Mouse (Mus musculus) megakaryocyte, embryonic 14.5 days (primary cell): ENCODE data around the gene Per3.

ENCODE experiments used
- FLI1 ChIP-seq: IDR thresholded peaks from 2 replicates; pipeline ENCODE4 v1.6.1; 2012; ENCODE audit warnings: low read length, inconsistent platforms, mixed read lengths
- GATA1 ChIP-seq: IDR thresholded peaks from 3 replicates; pipeline ENCODE4 v1.6.1; 2012; ENCODE audit warnings: mixed read lengths, low read length, inconsistent platforms, borderline replicate concordance

DNA sequence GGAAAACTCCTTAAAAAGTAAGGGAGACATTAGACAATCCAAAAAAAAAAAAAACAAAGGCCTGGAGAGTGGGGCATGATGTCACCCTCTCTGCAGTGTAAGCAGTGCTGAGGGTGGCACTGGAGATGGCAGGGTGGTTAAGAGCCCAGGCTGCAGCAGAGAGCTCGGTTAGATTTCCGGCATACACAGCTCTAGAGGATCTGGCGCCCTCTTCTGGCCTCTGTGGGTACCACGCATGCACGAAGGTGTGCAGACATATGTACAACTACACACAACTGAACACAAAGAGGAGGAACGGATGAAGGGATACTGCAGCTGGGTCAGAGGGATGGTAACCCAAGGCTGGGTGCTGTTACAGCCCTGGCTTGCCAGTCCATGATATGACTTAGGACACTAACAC is 37.5 kb downstream of the Per3 start:
- no peak for TF ChIP-seq GATA1
- no peak for TF ChIP-seq FLI1
